Mouse (Mus musculus): ENCODE measurements around the gene Ap3b1. TPM values are rescaled to one million over a fixed set of nuclear protein-coding genes. Genes with fewer than 3 reads are reported as not detected.
A peak's percentile ranks its signal among the peaks of the same experiment; 100 is the strongest.

The Ap3b1 gene
- total and polyA plus RNA-seq, 2 experiments from 2014 or later = 24.7 to 25.2 TPM

DNA sequence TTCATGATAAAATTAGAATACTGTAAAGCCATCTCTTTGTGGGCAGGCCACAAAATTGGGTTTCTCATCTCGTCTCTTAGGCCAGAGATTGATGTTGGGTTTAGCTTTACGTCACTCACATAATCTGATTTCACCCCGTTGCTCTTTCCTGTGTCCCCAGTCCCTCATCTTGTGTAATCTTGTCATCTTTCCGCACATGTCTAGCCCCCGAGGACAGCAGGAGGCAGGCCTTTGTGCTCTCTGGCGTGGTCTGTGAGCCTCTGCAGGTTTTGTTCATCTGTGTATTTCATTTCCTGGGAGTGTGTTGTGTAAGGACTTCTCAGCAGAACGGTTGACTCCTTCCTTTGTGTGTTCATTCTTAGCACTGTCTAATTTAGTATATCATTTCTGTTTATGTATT is 90.8 kb downstream of the Ap3b1 start:
- H3K4me2 ChIP-seq (ENCODE audit: low read depth) = no peak overlapping the region
- no peak for ATAC-seq

DNA sequence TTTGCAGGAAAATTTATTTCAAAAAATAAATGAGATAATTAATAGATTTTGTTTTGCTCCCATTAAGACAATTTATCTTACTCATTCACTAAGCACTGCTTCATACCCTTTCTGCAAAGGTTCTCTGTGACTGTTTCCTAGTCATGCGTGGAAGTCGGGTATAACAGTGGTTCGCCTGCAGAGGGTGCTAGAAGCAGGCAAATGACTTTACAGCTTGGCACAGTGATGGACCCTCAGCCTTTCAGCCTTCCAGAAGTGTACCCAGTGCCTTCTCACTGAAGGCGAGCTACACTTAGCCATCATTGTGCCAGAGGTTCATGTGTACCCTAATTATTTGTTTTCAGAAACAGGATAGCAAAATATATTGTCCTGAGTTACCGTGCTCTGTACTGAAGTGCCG is 92.5 kb downstream of the Ap3b1 start:
- Histone ChIP-seq H3K36me3 (ENCODE audit: insufficient read depth) (peaks cover 4% of the 10 kb centered on the region; the same call in 1 of the 2 replicates), H3K4me1 (ENCODE audit: insufficient read depth) (no peaks in the 10 kb centered on the region), H3K4me3 (ENCODE audit: low read depth, low read length) (no peak overlapping the region), H3K9me3 (ENCODE audit: low read length) (no peaks in the 10 kb centered on the region), H3K27me3 (ENCODE audit: insufficient read depth, low read length) (no peaks in the 10 kb centered on the region), H3K9ac (no peak overlapping the region), H3K4me2 (ENCODE audit: low read depth) (no peak overlapping the region), H3K27ac (ENCODE audit: low read depth, low read length) (no peak overlapping the region)
- 42% methylated on average over 6 of the region's 6 CpGs for WGBS
- ATAC-seq (peak; percentile 69), DNase-seq (peak; percentile 74)
- peak; percentile 80 for TF ChIP-seq CTCF (IDR thresholded peaks at IDR 0.05; ENCODE audit: low read depth)

More for the DNA sequence above, 90.8 kb downstream of the Ap3b1 start:
- WGBS = 70% methylated on average over 7 of the region's 7 CpGs
- Histone ChIP-seq H3K9ac (no peak overlapping the region), H3K27ac (ENCODE audit: low read depth, low read length) (no peak overlapping the region), H3K4me3 (ENCODE audit: low read depth, low read length) (no peak overlapping the region), H3K4me1 (ENCODE audit: insufficient read depth) (no peaks in the 10 kb centered on the region), H3K9me3 (ENCODE audit: low read length) (no peaks in the 10 kb centered on the region), H3K36me3 (ENCODE audit: insufficient read depth) (no peaks in the 10 kb centered on the region; the same call in 1 of the 2 replicates), H3K27me3 (ENCODE audit: insufficient read depth, low read length) (no peaks in the 10 kb centered on the region)
- no peak for TF ChIP-seq CTCF (IDR thresholded peaks at IDR 0.05; ENCODE audit: low read depth)
- no peak for DNase-seq

DNA sequence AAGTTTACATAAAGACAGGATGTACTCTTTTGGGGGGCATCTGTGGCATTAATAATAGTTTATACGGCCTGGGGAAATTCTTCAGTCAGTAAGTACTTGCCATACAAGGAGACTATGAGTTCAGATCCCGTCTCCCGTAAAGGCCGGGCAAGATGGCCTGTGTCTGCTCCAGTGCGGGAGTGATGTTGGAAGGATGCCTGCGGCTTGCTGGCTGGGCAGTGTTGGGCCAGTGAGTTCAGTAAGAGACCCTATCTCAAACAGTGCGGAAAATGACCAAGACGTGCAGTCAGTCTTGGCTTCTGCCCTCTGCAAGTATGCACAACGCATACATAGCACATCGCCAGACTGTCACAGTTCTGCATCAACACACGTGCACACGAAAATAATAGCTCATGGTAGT is 95.4 kb downstream of the Ap3b1 start:
- Histone ChIP-seq H3K27me3 (ENCODE audit: insufficient read depth, low read length) (no peaks in the 10 kb centered on the region), H3K4me2 (ENCODE audit: low read depth) (no peak overlapping the region), H3K9ac (no peak overlapping the region), H3K9me3 (ENCODE audit: low read length) (no peaks in the 10 kb centered on the region), H3K4me3 (ENCODE audit: low read depth, low read length) (no peak overlapping the region), H3K27ac (ENCODE audit: low read depth, low read length) (no peak overlapping the region), H3K4me1 (ENCODE audit: insufficient read depth) (no peaks in the 10 kb centered on the region), H3K36me3 (ENCODE audit: insufficient read depth) (0 out of 2 replicates have a peak, but pooled peaks cover 6% of the 10 kb centered on the region)
- WGBS = 82% methylated on average over 12 of the region's 12 CpGs
- DNase-seq (no peak), ATAC-seq (no peak)
- no peak for TF ChIP-seq CTCF (IDR thresholded peaks at IDR 0.05; ENCODE audit: low read depth)

DNA sequence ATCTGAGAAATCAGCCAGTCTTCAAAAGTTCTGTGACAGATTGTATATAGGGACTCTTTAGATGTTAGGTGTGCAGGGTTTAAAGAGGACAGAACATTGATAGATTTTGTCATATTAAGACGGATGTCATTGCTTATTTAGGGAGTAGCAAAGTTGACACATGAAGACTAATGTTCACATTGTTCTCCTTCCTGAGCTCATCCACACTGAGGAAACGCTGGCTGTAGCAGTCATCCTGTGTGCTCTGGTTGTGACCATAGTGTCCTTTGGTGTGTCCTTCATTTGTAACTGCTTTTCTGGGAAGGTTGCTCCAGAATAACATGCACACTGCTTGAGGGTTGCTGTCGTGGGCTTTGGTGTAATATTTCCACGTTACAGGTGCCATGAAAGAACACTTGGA is 100.4 kb downstream of the Ap3b1 start:
- no peak for DNase-seq
- WGBS = 89% methylated on average over 4 of the region's 4 CpGs
- TF ChIP-seq CTCF (IDR thresholded peaks at IDR 0.05; ENCODE audit: low read depth) = no peak
- Histone ChIP-seq H3K4me3 (ENCODE audit: low read depth, low read length) (no peak overlapping the region), H3K9ac (no peak overlapping the region), H3K4me1 (ENCODE audit: insufficient read depth) (no peaks in the 10 kb centered on the region), H3K36me3 (ENCODE audit: insufficient read depth) (peaks cover 11% of the 10 kb centered on the region; the same call in 1 of the 2 replicates), H3K4me2 (ENCODE audit: low read depth) (no peak overlapping the region), H3K9me3 (ENCODE audit: low read length) (no peaks in the 10 kb centered on the region), H3K27me3 (ENCODE audit: insufficient read depth, low read length) (no peaks in the 10 kb centered on the region), H3K27ac (ENCODE audit: low read depth, low read length) (no peak overlapping the region)
- no peak for ATAC-seq

DNA sequence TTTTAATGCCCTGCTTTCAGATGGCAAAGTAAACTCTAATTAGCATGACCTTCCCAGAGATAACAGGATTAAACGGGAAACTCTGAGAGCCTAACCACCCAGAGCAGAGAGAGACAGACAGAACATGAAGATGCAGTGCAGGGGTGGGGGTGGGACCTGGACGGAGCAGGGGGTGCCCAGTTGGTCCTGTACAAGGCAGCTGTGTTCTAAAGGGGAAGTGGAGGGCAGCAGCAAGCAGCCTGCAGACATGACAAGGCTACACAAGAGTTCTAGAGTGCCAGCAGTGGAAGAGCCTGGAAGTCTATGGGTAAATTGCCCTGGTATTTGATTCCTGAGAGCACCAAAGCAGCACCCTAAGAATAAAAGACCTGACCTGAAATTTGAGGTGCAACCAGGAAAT is 105.5 kb downstream of the Ap3b1 start:
- no peaks in the 10 kb centered on the region for H3K9me3 ChIP-seq (ENCODE audit: low read length)
- 48% methylated on average over 2 of the region's 2 CpGs for WGBS
- no peak overlapping the region for H3K27ac ChIP-seq (ENCODE audit: low read depth, low read length)
- DNase-seq = no peak
- no peak for TF ChIP-seq CTCF (IDR thresholded peaks at IDR 0.05; ENCODE audit: low read depth)
- peaks cover 5% of the 10 kb centered on the region; the same call in 1 of the 2 replicates for H3K36me3 ChIP-seq (ENCODE audit: insufficient read depth)
- H3K4me3 ChIP-seq (ENCODE audit: low read depth, low read length) = no peak overlapping the region
- no peak overlapping the region for H3K9ac ChIP-seq
- H3K4me2 ChIP-seq (ENCODE audit: low read depth) = no peak overlapping the region
- no peaks in the 10 kb centered on the region for H3K4me1 ChIP-seq (ENCODE audit: insufficient read depth)
- H3K27me3 ChIP-seq (ENCODE audit: insufficient read depth, low read length) = no peaks in the 10 kb centered on the region
- ATAC-seq = no peak

DNA sequence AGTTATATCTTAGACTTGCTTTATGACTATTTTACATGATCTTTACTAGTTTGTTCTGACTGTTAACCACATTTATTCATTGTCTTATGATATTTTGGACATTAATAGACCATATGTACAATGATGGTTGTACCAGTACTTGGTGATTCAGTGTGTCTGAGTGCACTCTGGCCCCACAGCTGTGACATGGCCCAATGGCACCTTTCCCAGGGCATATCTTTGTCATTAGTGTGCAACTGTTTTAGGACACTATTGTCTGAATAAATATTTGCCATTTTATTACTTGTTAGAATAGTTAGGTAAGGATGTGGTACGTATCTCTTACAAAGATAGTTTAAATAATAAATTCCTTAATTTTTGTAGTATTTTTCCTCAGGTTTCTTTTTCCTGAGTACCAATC is 109.8 kb downstream of the Ap3b1 start:
- Histone ChIP-seq H3K9me3 (ENCODE audit: low read length) (no peaks in the 10 kb centered on the region), H3K27me3 (ENCODE audit: insufficient read depth, low read length) (no peaks in the 10 kb centered on the region), H3K4me2 (ENCODE audit: low read depth) (no peak overlapping the region), H3K36me3 (ENCODE audit: insufficient read depth) (no peaks in the 10 kb centered on the region), H3K27ac (ENCODE audit: low read depth, low read length) (no peak overlapping the region), H3K4me1 (ENCODE audit: insufficient read depth) (no peaks in the 10 kb centered on the region), H3K9ac (no peak overlapping the region), H3K4me3 (ENCODE audit: low read depth, low read length) (no peak overlapping the region)
- DNase-seq (no peak), ATAC-seq (no peak)
- TF ChIP-seq CTCF (IDR thresholded peaks at IDR 0.05; ENCODE audit: low read depth) = no peak
- 97% methylated on average over 1 of the region's 1 CpGs for WGBS

DNA sequence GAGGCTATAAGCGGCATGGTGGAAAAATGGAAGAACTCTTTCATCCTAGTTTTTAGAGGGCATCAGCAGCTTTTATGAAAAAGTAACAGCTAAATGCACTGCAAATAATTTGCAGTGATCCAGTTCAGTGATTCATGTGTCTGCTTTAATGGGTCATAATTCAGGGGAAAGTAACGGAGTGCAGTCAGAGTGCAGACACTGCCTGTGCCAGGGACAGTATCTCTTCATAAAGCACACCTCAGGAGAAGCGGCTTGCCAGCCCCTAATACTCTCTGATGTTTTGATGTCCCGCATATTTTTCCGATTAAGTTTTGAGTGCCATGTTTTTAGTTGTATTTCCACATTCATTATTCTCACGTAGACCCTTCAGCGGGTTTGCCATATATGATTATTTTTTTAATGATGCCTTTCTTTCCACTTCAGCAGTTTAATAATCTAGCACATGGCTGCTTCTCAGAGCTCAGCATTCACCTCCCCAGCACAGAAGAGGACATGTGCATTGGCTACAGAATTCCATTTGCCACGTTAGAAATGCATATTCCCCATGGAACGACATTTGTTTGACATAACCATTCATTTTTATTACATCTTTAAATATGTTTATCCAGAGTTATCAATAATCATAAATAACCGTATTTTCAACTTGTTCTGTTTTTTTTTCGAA is 112.4 kb downstream of the Ap3b1 start:
- no peak overlapping the region for H3K4me3 ChIP-seq (ENCODE audit: low read depth, low read length)
- H3K27ac ChIP-seq (ENCODE audit: low read depth, low read length) = no peak overlapping the region
- 87% methylated on average over 11 of the region's 11 CpGs for WGBS
- H3K4me1 ChIP-seq (ENCODE audit: insufficient read depth) = no peaks in the 10 kb centered on the region
- no peak for TF ChIP-seq CTCF (IDR thresholded peaks at IDR 0.05; ENCODE audit: low read depth)
- no peak overlapping the region for H3K4me2 ChIP-seq (ENCODE audit: low read depth)
- DNase-seq = no peak
- no peaks in the 10 kb centered on the region for H3K27me3 ChIP-seq (ENCODE audit: insufficient read depth, low read length)
- no peaks in the 10 kb centered on the region for H3K36me3 ChIP-seq (ENCODE audit: insufficient read depth)
- H3K9me3 ChIP-seq (ENCODE audit: low read length) = no peaks in the 10 kb centered on the region
- H3K9ac ChIP-seq = no peak overlapping the region
- ATAC-seq = no peak
